Mouse (Mus musculus): Measurements from ENCODE around the gene Mas1.

GRCm38 (mm10) chr17:12875734-12876133 is 7.8 kb upstream of the Mas1 start, which contains the start of gene Mrgprh:
- TF ChIP-seq CTCF (IDR thresholded peaks at IDR 0.05; ENCODE audit: control insufficient read depth, insufficient read depth, insufficient read length) (no peak), MYOD1 (IDR thresholded peaks at IDR 0.05; ENCODE audit: control insufficient read depth, insufficient read length, low read depth) (no peak), MAX (IDR thresholded peaks at IDR 0.05) (no peak), USF1 (IDR thresholded peaks at IDR 0.05; ENCODE audit: low read depth) (no peak), MYOG (IDR thresholded peaks at IDR 0.05; ENCODE audit: control insufficient read depth, extremely low read depth, insufficient read length) (no peak)
